Comparison of ENCODE assay signal across 8 mouse cellular contexts in genomic region chr2:152396110-152397003, GRCm38 (mm10). TPM values are rescaled to one million over a fixed set of nuclear protein-coding genes. Genes with fewer than 3 reads are reported as not detected.
DNase-seq lines count a peak whose midpoint lies in the region; ATAC-seq and TF ChIP-seq lines count a peak whose summit lies in the region.

No protein-coding gene starts in this region.

- H3K27ac ChIP-seq in forebrain, postnatal 0 days (ENCODE audit: low read depth, low read length): peak overlapping the region; percentile 100
- peak overlapping the region; percentile 93 for H3K27ac ChIP-seq in olfactory bulb, adult 2 months (ENCODE audit: insufficient read depth, low read depth, low read length)

- no peak for TF ChIP-seq CTCF in G1E (IDR thresholded peaks at IDR 0.05; ENCODE audit: low read depth, low read length)
- TF ChIP-seq CTCF in forebrain, postnatal 0 days (IDR thresholded peaks at IDR 0.05; ENCODE audit: low read depth): peak; percentile 79
- TF ChIP-seq CTCF in lung, adult 2 months (IDR thresholded peaks at IDR 0.05; ENCODE audit: insufficient read depth, low read length): no peak
- TF ChIP-seq CTCF in olfactory bulb, adult 2 months (IDR thresholded peaks at IDR 0.05; ENCODE audit: insufficient read depth, low read depth, low read length): no peak

- peak; percentile 61 for ATAC-seq in G1E (ENCODE audit: extremely low read depth, insufficient number of reproducible peaks, low FRiP score, poor library complexity, severe bottlenecking)
- peak; percentile 55 for ATAC-seq in forebrain, postnatal 0 days

- peak; percentile 43 for DNase-seq in G1E (ENCODE audit: low spot score)
- DNase-seq in cerebellum, adult 8-10 months: peak; percentile 46
- peak; percentile 96 for DNase-seq in forebrain, postnatal 0 days
- DNase-seq in heart, postnatal 36 days: peak; percentile 74 to 76
- peak; percentile 87 to 93 for DNase-seq in layer of hippocampus, adult 8-10 months (ENCODE audit: low spot score in 2 of 2)
- DNase-seq in lung, adult 2 months: peak; percentile 69
- peak; percentile 94 for DNase-seq in testis, postnatal 14 days (ENCODE audit: low spot score)

- peaks cover 52% of the 10 kb centered on the region for H3K4me1 ChIP-seq in G1E (ENCODE audit: insufficient read depth, low read depth, low read length)
- peaks cover 9% of the 10 kb centered on the region; the same call in 1 of the 2 replicates for H3K4me1 ChIP-seq in forebrain, postnatal 0 days (ENCODE audit: insufficient read depth)
- peaks cover 3% of the 10 kb centered on the region; the same call in 1 of the 2 replicates for H3K4me1 ChIP-seq in lung, adult 2 months (ENCODE audit: control insufficient read depth, insufficient read depth, low read length)
- H3K4me1 ChIP-seq in olfactory bulb, adult 2 months (ENCODE audit: control insufficient read depth, insufficient read depth, low read length): peaks cover 23% of the 10 kb centered on the region

- 4% methylated on average over 44 of the region's 46 CpGs for WGBS in forebrain, postnatal 0 days
- 2% methylated on average over 45 of the region's 46 CpGs for whole genome bisulfite sequencing in lung, adult 2 months
- WGBS in olfactory bulb, adult 2 months: under 1% methylated on average over 46 of the region's 46 CpGs

- H3K9me3 ChIP-seq in G1E (replicated peaks): peaks cover 20% of the 10 kb centered on the region
- H3K9me3 ChIP-seq in forebrain, postnatal 0 days (ENCODE audit: low read length): no peaks in the 10 kb centered on the region

- peak; percentile 15; the same call in 1 of the 2 replicates for TF ChIP-seq POLR2A in lung, adult 2 months (IDR thresholded peaks at IDR 0.05; ENCODE audit: borderline replicate concordance, extremely low read depth, low read depth, low read length)
- peak; percentile 10; the same call in 1 of the 2 replicates for TF ChIP-seq POLR2A in olfactory bulb, adult 2 months (IDR thresholded peaks at IDR 0.05; ENCODE audit: insufficient read depth, low read depth, low read length)

- peak overlapping the region; percentile 85 for H3K4me2 ChIP-seq in forebrain, postnatal 0 days (ENCODE audit: low read depth)

- peak overlapping the region; percentile 97 for H3K9ac ChIP-seq in forebrain, postnatal 0 days

- peaks cover 22% of the 10 kb centered on the region for H3K36me3 ChIP-seq in G1E (replicated peaks)
- H3K36me3 ChIP-seq in forebrain, postnatal 0 days (ENCODE audit: insufficient read depth): 0 out of 2 replicates have a peak, but pooled peaks cover 4% of the 10 kb centered on the region

- H3K4me3 ChIP-seq in G1E (ENCODE audit: low read depth, low read length): peak overlapping the region; percentile 79
- peak overlapping the region; percentile 91 for H3K4me3 ChIP-seq in forebrain, postnatal 0 days (ENCODE audit: low read depth, low read length)
- peak overlapping the region; percentile 56 for H3K4me3 ChIP-seq in lung, adult 2 months (replicated peaks; ENCODE audit: extremely low read depth, low read depth, low read length)
- H3K4me3 ChIP-seq in olfactory bulb, adult 2 months (ENCODE audit: insufficient read depth, low read depth, low read length): peak overlapping the region; percentile 80

- intact Hi-C loops in heart, postnatal 36 days (cut with DNase I): loop anchor here (1.0 to 10.0 kb wide), 3 partner anchors 15 to 188 kb away; partner anchors contain the start of genes Defb19 and Defb29

- peaks cover 31% of the 10 kb centered on the region for H3K27me3 ChIP-seq in G1E (ENCODE audit: insufficient read depth, low read length)
- H3K27me3 ChIP-seq in forebrain, postnatal 0 days (ENCODE audit: insufficient read depth, low read length): no peaks in the 10 kb centered on the region

RNA-seq across cellular contexts. Expression of gene Sox12, which starts 1.5 kb away (rescaled TPM):
- total RNA-seq in G1E (2014; fragmentation: Nextera tagmentation): 29.4 and 34.4 TPM in 2 replicates
- total RNA-seq in G1E (2017): 0.98 and 1.7 TPM in 2 replicates
- 60.0 and 62.8 TPM in 2 replicates for polyA plus RNA-seq in G1E (2012)
- total RNA-seq in forebrain, postnatal 0 days (2014; rRNA removed): 47.1 and 47.8 TPM in 2 replicates
- polyA plus RNA-seq in forebrain, postnatal 0 days (2015; fragmentation: Nextera tagmentation; extraction: Ambion mirVana): 10.0 and 11.9 TPM in 2 replicates
- 10 to 100 TPM in 1 of 2 experiments, 1 to 10 TPM in 1; 8.2 to 13.8 TPM for total RNA-seq in heart, postnatal 36 days (2021)
- total RNA-seq in layer of hippocampus, adult 8-10 months (2022): 10 to 100 TPM; 13.7 to 17.3 (median 16.5) TPM
- polyA plus RNA-seq in lung, adult 2 months (2012; rRNA removed): 5.6 and 5.8 TPM in 2 replicates
- not detected in 2 replicates for polyA plus RNA-seq in olfactory bulb, adult 2 months (2012; ENCODE audit: insufficient read depth, insufficient read length, low replicate concordance, missing spikeins)

RNA-seq across cellular contexts. Expression of gene Zcchc3, which starts 18.5 kb away (rescaled TPM):
- total RNA-seq in G1E (2014; fragmentation: Nextera tagmentation): 21.1 and 23.7 TPM in 2 replicates
- 12.4 and 12.9 TPM in 2 replicates for total RNA-seq in G1E (2017)
- polyA plus RNA-seq in G1E (2012): 21.8 and 22.8 TPM in 2 replicates
- 10.5 and 16.4 TPM in 2 replicates for total RNA-seq in forebrain, postnatal 0 days (2014; rRNA removed)
- 13.5 and 15.4 TPM in 2 replicates for polyA plus RNA-seq in forebrain, postnatal 0 days (2015; fragmentation: Nextera tagmentation; extraction: Ambion mirVana)
- 10 to 100 TPM in 1 of 2 experiments, 1 to 10 TPM in 1; 8.0 to 10.0 TPM for total RNA-seq in heart, postnatal 36 days (2021)
- 10 to 100 TPM in 2 of 4 experiments, 1 to 10 TPM in 2; 9.1 to 10.4 (median 9.9) TPM for total RNA-seq in layer of hippocampus, adult 8-10 months (2022)
- polyA plus RNA-seq in lung, adult 2 months (2012; rRNA removed): 5.1 and 5.8 TPM in 2 replicates
- polyA plus RNA-seq in olfactory bulb, adult 2 months (2012; ENCODE audit: insufficient read depth, insufficient read length, low replicate concordance, missing spikeins): not detected in 2 replicates

RNA-seq across cellular contexts. Expression of gene 6820408C15Rik, which starts 19.0 kb away (rescaled TPM):
- total RNA-seq in G1E (2014; fragmentation: Nextera tagmentation) (2.1 and 3.8 TPM in 2 replicates), G1E (2017) (0.49 and 0.64 TPM in 2 replicates)
- polyA plus RNA-seq in G1E (2012): 0.17 and 0.18 TPM in 2 replicates
- 2.3 and 5.0 TPM in 2 replicates for total RNA-seq in forebrain, postnatal 0 days (2014; rRNA removed)
- polyA plus RNA-seq in forebrain, postnatal 0 days (2015; fragmentation: Nextera tagmentation; extraction: Ambion mirVana): 5.6 and 6.4 TPM in 2 replicates
- total RNA-seq in heart, postnatal 36 days (2021): 1 to 10 TPM; 2.0 to 2.1 TPM
- total RNA-seq in layer of hippocampus, adult 8-10 months (2022): 1 to 10 TPM; 2.5 to 3.9 (median 3.0) TPM
- 8.1 and 8.5 TPM in 2 replicates for polyA plus RNA-seq in lung, adult 2 months (2012; rRNA removed)
- polyA plus RNA-seq in olfactory bulb, adult 2 months (2012; ENCODE audit: insufficient read depth, insufficient read length, low replicate concordance, missing spikeins): not detected in 2 replicates

RNA-seq across cellular contexts. Expression of gene Nrsn2, which starts 19.9 kb away (rescaled TPM):
- total RNA-seq in G1E (2014; fragmentation: Nextera tagmentation) (not detected in 2 replicates), G1E (2017) (0.17 TPM in 1 of 2 replicates, not detected in the other)
- polyA plus RNA-seq in G1E (2012): not detected in 2 replicates
- total RNA-seq in forebrain, postnatal 0 days (2014; rRNA removed): 30.9 and 43.7 TPM in 2 replicates
- polyA plus RNA-seq in forebrain, postnatal 0 days (2015; fragmentation: Nextera tagmentation; extraction: Ambion mirVana): 32.0 and 52.1 TPM in 2 replicates
- not detected for total RNA-seq in heart, postnatal 36 days (2021)
- 100 to 1,000 TPM in 2 of 4 experiments, 10 to 100 TPM in 2; 90.3 to 104 (median 96.4) TPM for total RNA-seq in layer of hippocampus, adult 8-10 months (2022)
- polyA plus RNA-seq in lung, adult 2 months (2012; rRNA removed): 0.17 TPM in 1 of 2 replicates, not detected in the other
- polyA plus RNA-seq in olfactory bulb, adult 2 months (2012; ENCODE audit: insufficient read depth, insufficient read length, low replicate concordance, missing spikeins): not detected in 2 replicates

RNA-seq across cellular contexts. Expression of gene Trib3, which starts 52.5 kb away (rescaled TPM):
- 24.5 and 25.0 TPM in 2 replicates for total RNA-seq in G1E (2014; fragmentation: Nextera tagmentation)
- 1.9 and 2.1 TPM in 2 replicates for total RNA-seq in G1E (2017)
- 17.8 and 24.9 TPM in 2 replicates for polyA plus RNA-seq in G1E (2012)
- 2.0 and 2.2 TPM in 2 replicates for total RNA-seq in forebrain, postnatal 0 days (2014; rRNA removed)
- 1.3 and 1.4 TPM in 2 replicates for polyA plus RNA-seq in forebrain, postnatal 0 days (2015; fragmentation: Nextera tagmentation; extraction: Ambion mirVana)
- total RNA-seq in heart, postnatal 36 days (2021): 1 to 10 TPM; 3.6 to 3.8 TPM
- 1 to 10 TPM; 1.2 to 2.4 (median 1.4) TPM for total RNA-seq in layer of hippocampus, adult 8-10 months (2022)
- polyA plus RNA-seq in lung, adult 2 months (2012; rRNA removed): 6.1 and 6.9 TPM in 2 replicates
- not detected in 2 replicates for polyA plus RNA-seq in olfactory bulb, adult 2 months (2012; ENCODE audit: insufficient read depth, insufficient read length, low replicate concordance, missing spikeins)

Comparison
In these comparisons a context has a peak if more than half of its experiments do, and no peak if none do; other contexts are left out.
1. Peak in every context shown above with its lines: DNase-seq, ATAC-seq, H3K4me3 ChIP-seq and H3K27ac ChIP-seq.
2. DNase-seq: peak in every context shown above with its lines; median percentile 96 in forebrain, postnatal 0 days; 94 in testis, postnatal 14 days; 90 in layer of hippocampus, adult 8-10 months; 75 in heart, postnatal 36 days; 69 in lung, adult 2 months; 46 in cerebellum, adult 8-10 months; 43 in G1E.